Mouse (Mus musculus): ENCODE results near the gene Clybl. TPM values are rescaled to one million over a fixed set of nuclear protein-coding genes. Genes with fewer than 3 reads are reported as not detected.

Gene Clybl
- total RNA-seq, 1 experiment from 2014 or later, result 9.1 TPM

DNA sequence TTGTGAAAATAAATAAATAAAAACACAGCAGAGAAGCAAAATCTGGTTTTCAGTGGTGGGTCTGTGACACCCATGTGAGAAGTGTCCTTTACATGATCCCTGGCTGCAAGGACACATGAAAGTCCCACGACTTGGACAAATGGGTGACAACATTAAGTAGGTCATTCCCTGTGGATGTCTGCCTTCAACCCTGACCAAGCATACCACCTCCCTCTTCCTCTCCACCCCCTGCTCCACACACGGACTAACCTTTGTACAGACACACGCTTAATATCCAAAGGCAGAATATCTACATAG is 203.7 kb downstream of the Clybl start:
- ATAC-seq (replicated peaks in 1 of 2; ENCODE audit: insufficient read depth in 1 of 2, low FRiP score in 2 of 2, low TSS enrichment in 1 of 2, low read depth in 1 of 2, poor library complexity in 2 of 2, severe bottlenecking in 2 of 2), result no peak

DNA sequence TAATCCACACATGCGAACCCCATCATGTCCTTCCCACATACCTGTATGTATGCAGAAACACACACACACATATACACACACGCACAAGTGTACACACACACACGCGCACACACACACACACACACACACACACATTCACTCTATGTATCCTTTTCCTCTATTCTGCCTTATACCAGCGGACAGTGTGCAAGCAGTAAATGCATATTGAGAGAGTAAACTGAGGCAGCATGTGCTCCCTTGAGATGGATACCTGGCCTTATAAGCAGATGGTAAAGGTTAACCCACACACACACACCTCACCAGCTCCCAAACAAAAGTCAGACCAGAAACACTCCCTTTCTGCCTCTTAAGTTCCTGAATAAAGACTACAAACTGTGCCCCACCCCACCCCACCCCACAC is 204.3 kb downstream of the Clybl start:
- ATAC-seq (replicated peaks in 1 of 2; ENCODE audit: insufficient read depth in 1 of 2, low FRiP score in 2 of 2, low TSS enrichment in 1 of 2, low read depth in 1 of 2, poor library complexity in 2 of 2, severe bottlenecking in 2 of 2), result no peak

DNA sequence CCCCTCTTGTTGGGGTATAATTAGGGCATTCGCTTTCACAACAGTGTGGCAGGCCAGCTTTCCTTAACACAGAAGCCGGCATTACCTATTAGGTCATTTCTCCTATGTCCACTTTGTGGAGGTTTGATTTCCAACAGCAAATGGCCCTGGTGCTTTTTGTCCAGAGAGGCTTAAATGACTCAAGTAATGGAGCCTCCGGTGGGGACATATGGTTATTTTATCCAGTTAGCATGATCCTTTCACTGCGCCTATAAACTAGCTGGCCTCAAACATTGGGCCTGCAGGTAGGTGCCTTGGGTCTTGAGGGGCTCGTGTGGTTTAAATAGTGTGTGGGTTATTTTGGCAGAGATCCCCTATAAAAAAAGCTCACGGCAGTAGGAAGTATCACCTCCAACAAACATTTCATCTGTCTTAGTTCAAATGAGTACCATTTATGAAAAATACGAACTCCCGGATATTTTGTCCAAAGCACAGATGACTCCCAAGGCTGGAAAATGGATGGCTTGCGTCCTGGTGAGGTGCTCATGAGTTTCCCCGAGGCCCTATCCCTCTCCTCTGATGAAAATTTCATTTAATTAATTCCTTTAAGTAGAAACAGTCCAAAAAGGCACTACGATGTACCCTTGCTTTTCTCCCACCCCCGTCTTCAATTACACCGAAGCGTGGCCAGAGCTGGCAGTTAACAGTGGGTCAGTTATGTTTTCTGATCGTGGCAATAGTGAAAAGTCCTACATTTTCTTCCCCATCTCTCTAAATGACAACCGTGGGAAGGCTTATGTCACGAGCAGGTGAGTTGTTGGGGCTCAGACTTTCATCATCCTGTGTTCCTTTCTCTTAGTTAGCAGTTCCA is 205.0 kb downstream of the Clybl start:
- ATAC-seq (replicated peaks in 1 of 2; ENCODE audit: insufficient read depth in 1 of 2, low FRiP score in 2 of 2, low TSS enrichment in 1 of 2, low read depth in 1 of 2, poor library complexity in 2 of 2, severe bottlenecking in 2 of 2), result no peak

- no peak for ATAC-seq (replicated peaks in 1 of 2; ENCODE audit: insufficient read depth in 1 of 2, low FRiP score in 2 of 2, low TSS enrichment in 1 of 2, low read depth in 1 of 2, poor library complexity in 2 of 2, severe bottlenecking in 2 of 2)
Measured at GRCm38 (mm10) chr14:122387781-122388180, 206.3 kb downstream of the Clybl start.

GRCm38 (mm10) chr14:122388431-122389031 is 207.0 kb downstream of the Clybl start:
- no peak for ATAC-seq (replicated peaks in 1 of 2; ENCODE audit: insufficient read depth in 1 of 2, low FRiP score in 2 of 2, low TSS enrichment in 1 of 2, low read depth in 1 of 2, poor library complexity in 2 of 2, severe bottlenecking in 2 of 2)

DNA sequence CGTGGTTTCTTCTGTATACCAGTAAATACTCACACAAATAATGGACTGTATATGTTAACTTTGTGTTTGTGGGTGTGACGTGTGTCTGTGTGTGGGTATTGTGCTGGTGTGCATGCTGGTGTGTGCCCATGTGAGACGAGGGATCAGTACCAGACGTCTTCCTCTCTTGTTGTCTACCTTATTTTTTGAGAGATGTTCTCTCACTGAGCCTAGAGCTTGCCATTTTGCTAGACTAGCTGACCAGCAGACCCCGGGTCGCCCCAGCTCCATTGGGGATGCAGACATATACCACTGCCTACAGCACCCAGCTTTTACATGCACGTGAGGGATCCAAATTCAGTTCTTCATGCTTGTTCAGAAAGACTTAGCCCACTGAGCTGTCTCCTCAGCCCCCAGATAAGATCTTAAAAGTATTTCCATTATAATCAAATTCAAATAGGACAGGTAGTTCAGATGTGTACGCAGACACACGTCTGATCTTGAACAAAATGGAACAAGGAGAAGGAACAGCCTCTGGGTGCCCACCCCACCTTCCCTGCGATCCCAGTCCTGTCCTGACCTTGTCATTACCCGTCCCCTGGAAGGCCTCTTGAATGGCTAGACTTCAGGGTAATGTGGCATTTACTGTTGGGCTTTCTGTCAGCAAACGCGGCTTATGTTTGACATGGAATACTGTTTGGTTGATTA is 208.3 kb downstream of the Clybl start:
- ATAC-seq (replicated peaks in 1 of 2; ENCODE audit: insufficient read depth in 1 of 2, low FRiP score in 2 of 2, low TSS enrichment in 1 of 2, low read depth in 1 of 2, poor library complexity in 2 of 2, severe bottlenecking in 2 of 2), result no peak

DNA sequence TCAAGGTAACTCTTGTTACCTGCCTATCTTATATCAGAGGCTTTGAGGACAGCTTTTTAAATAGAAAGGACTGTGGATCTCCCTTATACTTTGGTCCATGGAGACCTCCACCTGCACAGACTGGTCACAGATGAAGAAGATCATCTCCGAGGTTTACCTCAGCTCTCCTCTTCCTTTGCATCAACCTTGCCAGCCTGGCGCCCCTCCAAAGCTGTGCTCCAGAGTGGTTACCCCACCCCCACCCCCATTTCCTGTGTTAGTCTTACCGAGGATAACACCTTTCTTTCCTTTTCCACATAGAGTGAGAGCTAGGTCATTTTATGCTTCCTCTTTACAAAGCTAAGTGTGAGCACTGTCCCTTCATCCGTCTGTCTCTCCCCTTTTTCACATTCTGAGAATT is 209.4 kb downstream of the Clybl start:
- peak; percentile 22 to 50; a peak in 2 of 4 replicates for ATAC-seq (replicated peaks in 1 of 2; ENCODE audit: insufficient read depth in 1 of 2, low FRiP score in 2 of 2, low TSS enrichment in 1 of 2, low read depth in 1 of 2, poor library complexity in 2 of 2, severe bottlenecking in 2 of 2)

GRCm38 (mm10) chr14:122393119-122393518 is 211.6 kb downstream of the Clybl start:
- ATAC-seq (replicated peaks in 1 of 2; ENCODE audit: insufficient read depth in 1 of 2, low FRiP score in 2 of 2, low TSS enrichment in 1 of 2, low read depth in 1 of 2, poor library complexity in 2 of 2, severe bottlenecking in 2 of 2), result no peak

- ATAC-seq (replicated peaks in 1 of 2; ENCODE audit: insufficient read depth in 1 of 2, low FRiP score in 2 of 2, low TSS enrichment in 1 of 2, low read depth in 1 of 2, poor library complexity in 2 of 2, severe bottlenecking in 2 of 2), result no peak
Measured at GRCm38 (mm10) chr14:122398676-122399075, 217.2 kb downstream of the Clybl start.

- no peak for ATAC-seq (replicated peaks in 1 of 2; ENCODE audit: insufficient read depth in 1 of 2, low FRiP score in 2 of 2, low TSS enrichment in 1 of 2, low read depth in 1 of 2, poor library complexity in 2 of 2, severe bottlenecking in 2 of 2)
Measured at GRCm38 (mm10) chr14:122399906-122400305, 218.4 kb downstream of the Clybl start.

- no peak for ATAC-seq (replicated peaks in 1 of 2; ENCODE audit: insufficient read depth in 1 of 2, low FRiP score in 2 of 2, low TSS enrichment in 1 of 2, low read depth in 1 of 2, poor library complexity in 2 of 2, severe bottlenecking in 2 of 2)
Measured at GRCm38 (mm10) chr14:122401886-122402285, 220.4 kb downstream of the Clybl start.

DNA sequence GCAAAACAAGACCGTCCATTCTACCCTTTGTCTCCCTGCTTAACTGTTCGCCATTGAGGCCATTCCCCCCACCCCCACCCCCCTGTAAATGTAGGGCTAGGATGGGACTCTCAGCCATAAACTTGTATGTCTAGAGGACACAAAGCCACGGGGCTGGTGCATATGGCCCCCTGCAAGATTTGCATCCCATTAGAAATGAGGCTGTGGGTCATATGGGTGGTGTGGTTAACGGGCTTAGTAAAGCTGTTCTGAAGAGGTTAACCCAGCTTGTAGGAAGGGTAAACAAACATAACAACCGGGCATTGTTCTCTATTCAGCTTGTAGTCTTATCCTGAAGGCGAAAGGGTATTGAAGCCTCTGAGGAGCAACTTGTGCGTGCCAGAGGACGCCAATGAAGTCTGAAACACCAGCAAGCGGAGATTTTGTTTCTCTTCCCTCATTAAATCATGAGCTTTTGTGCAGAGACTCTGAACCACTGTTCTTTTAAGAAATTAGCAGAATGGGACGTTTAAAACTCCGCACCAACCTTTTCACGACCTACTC is 221.3 kb downstream of the Clybl start:
- no peak for ATAC-seq (replicated peaks in 1 of 2; ENCODE audit: insufficient read depth in 1 of 2, low FRiP score in 2 of 2, low TSS enrichment in 1 of 2, low read depth in 1 of 2, poor library complexity in 2 of 2, severe bottlenecking in 2 of 2)

GRCm38 (mm10) chr14:122403422-122403940 is 222.0 kb downstream of the Clybl start:
- ATAC-seq (replicated peaks in 1 of 2; ENCODE audit: insufficient read depth in 1 of 2, low FRiP score in 2 of 2, low TSS enrichment in 1 of 2, low read depth in 1 of 2, poor library complexity in 2 of 2, severe bottlenecking in 2 of 2), result no peak

DNA sequence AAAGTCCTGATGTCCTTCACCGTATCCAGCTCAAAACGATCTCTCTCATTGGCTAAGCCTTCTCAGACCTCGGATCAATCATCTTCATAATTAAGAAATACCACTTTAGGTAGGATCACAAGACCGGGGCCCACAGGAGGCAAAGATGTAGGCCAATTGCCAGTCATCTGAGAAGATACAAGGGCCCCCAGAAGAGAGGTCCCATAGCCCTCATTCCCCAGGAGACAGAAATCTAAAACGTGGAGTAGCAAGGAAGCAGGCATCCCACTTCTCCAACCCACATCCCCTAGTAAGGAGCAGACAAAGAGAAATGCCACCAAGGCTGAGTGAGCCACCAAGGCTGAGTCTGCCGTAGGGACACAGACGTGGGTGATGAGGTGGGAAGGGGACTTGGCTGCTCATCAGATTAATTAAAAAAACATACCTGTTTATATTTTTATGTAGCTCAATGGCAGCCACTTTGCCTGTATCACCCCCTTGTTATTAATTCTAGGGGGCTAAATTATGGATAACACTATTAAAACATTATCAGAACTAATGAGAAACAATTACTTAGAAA is 223.2 kb downstream of the Clybl start:
- no peak for ATAC-seq (replicated peaks in 1 of 2; ENCODE audit: insufficient read depth in 1 of 2, low FRiP score in 2 of 2, low TSS enrichment in 1 of 2, low read depth in 1 of 2, poor library complexity in 2 of 2, severe bottlenecking in 2 of 2)

DNA sequence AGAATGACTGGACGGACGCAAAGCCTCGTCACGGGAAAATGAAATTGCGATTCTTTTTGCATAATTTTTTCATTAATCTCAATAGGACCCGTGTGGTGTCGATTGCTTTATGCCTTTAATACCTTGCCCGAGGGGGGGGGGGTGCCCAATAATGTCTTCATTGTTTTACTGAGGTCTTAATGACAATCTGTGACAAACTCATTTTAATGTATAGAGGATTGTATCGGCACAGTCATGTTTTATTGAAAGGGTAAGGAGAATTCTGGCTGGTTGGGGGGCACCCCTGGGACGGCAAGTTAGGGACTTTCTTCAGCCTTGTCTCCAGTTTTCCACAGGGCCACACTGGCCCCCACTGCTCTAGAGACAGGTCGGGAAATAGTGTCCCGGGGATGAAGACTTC is 223.7 kb downstream of the Clybl start:
- no peak for ATAC-seq (replicated peaks in 1 of 2; ENCODE audit: insufficient read depth in 1 of 2, low FRiP score in 2 of 2, low TSS enrichment in 1 of 2, low read depth in 1 of 2, poor library complexity in 2 of 2, severe bottlenecking in 2 of 2)

GRCm38 (mm10) chr14:122405897-122406540 is 224.5 kb downstream of the Clybl start:
- peak; percentile 3 to 7; a peak in 1 of 4 replicates for ATAC-seq (replicated peaks in 1 of 2; ENCODE audit: insufficient read depth in 1 of 2, low FRiP score in 2 of 2, low TSS enrichment in 1 of 2, low read depth in 1 of 2, poor library complexity in 2 of 2, severe bottlenecking in 2 of 2)

DNA sequence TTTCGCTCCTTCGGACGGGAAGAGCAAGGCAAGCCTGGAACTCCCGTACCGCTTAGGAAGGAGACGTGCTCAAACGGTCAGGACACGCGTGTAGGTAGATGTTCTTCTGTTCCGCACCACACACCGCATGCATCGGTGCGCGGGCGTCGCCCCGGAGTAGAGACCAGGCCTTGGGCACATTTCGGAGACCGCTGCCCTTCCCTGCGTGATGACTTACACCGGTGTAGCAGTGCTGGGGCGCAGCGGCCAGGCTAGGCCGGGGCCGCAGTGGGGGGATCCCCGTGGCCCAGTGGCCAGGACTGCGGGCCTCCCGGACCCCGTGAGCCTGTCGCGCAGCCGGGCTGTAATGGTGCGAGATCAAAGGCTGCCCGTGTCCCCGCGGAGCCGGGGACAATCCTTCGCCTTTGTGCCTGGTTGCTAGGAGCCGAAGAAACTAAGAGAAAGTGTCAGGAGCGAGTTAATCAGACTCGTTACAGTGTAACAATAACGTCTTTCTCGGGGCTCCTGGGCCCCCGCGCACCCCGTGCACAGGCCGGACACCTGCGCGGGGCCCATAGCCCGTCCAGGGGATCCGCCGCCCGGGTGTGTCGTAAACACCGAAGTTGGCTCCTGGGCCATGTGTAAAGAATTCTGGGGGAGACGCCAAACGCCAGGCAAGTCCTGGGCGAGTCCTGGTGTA is 225.2 kb downstream of the Clybl start:
- ATAC-seq (replicated peaks in 1 of 2; ENCODE audit: insufficient read depth in 1 of 2, low FRiP score in 2 of 2, low TSS enrichment in 1 of 2, low read depth in 1 of 2, poor library complexity in 2 of 2, severe bottlenecking in 2 of 2), result peak; percentile 33 to 45; a peak in 3 of 4 replicates

Data from hematopoietic stem cell, adult 5-6 weeks (primary cell).